Mouse (Mus musculus) forebrain, embryonic 14.5 days (tissue): ENCODE data around the gene Hist1h2bh. TPM values are rescaled to one million over a fixed set of nuclear protein-coding genes. Genes with fewer than 3 reads are reported as not detected.

Source experiments
- ATAC-seq: fragments of 200-750 bp; cut with Nextera tagmentation; 2 replicates; pipeline ENCODE4 v1.8.0; 2017; ENCODE audit warnings: mild to moderate bottlenecking, moderate library complexity
- DNase-seq: peaks from one replicate; pipeline ENCODE4 v3.0.0-alpha.2; 2015; ENCODE audit warnings: low spot score
- H3K27ac ChIP-seq: fragments of 300-500 bp; sonication (generic); 2 replicates; pipeline ENCODE4 v1.5.1; 2014; ENCODE audit warnings: low read depth, mild to moderate bottlenecking, control low read depth, low read length, moderate library complexity
- H3K27me3 ChIP-seq: fragments of 300-500 bp; sonication (generic); replicated peaks from 2 replicates; pipeline ENCODE4 v1.6.1; 2014; ENCODE audit warnings: low read length, control low read depth, mixed read lengths; ENCODE audit not compliant: control insufficient read depth, insufficient read depth
- H3K36me3 ChIP-seq: fragments of 300-500 bp; sonication (generic); 2 replicates; pipeline ENCODE4 v1.6.1; 2014; ENCODE audit warnings: low read length, control low read depth; ENCODE audit not compliant: control insufficient read depth, insufficient read depth
- H3K4me1 ChIP-seq: fragments of 300-500 bp; sonication (generic); 2 replicates; pipeline ENCODE4 v1.6.1; 2014; ENCODE audit warnings: antibody characterized with exemption, low read length, control low read depth; ENCODE audit not compliant: control insufficient read depth, insufficient read depth
- H3K4me2 ChIP-seq: fragments of 300-500 bp; sonication (generic); 2 replicates; pipeline ENCODE4 v1.6.1; 2014; ENCODE audit warnings: mild to moderate bottlenecking, control low read depth, low read length
- H3K4me3 ChIP-seq: fragments of 300-500 bp; sonication (generic); 2 replicates; pipeline ENCODE4 v1.5.1; 2014; ENCODE audit warnings: low read depth, low read length, control low read depth
- H3K9ac ChIP-seq: fragments of 300-500 bp; sonication (generic); 2 replicates; pipeline ENCODE4 v1.6.1; 2014; ENCODE audit warnings: mild to moderate bottlenecking, low read length, control low read depth, moderate library complexity
- H3K9me3 ChIP-seq: fragments of 300-500 bp; sonication (generic); replicated peaks from 2 replicates; pipeline ENCODE4 v1.6.1; 2016; ENCODE audit warnings: low read length, control low read depth, mixed read lengths; ENCODE audit not compliant: control insufficient read depth
- WGBS: fragments of 180-500 bp; shearing (Covaris S2); extraction: QIAGEN DNeasy Blood & Tissue Kit; methylation state at CpG from one replicate; pipeline ENCODE4 v1.1.7; 2014; 5-methylcytosine and 5-hydroxymethylcytosine counted together
- polyA plus RNA-seq: library from polyadenylated mRNA; unstranded; fragments of >200 nt; fragmentation: Nextera tagmentation; extraction: Ambion mirVana; gene quantifications from 2 replicates; pipeline ENCODE4 v1.2.1, GENCODE M21; 2014

Gene Hist1h2bh
- polyA plus RNA-seq, 1 experiment from 2014 or later: 0.30 TPM

DNA sequence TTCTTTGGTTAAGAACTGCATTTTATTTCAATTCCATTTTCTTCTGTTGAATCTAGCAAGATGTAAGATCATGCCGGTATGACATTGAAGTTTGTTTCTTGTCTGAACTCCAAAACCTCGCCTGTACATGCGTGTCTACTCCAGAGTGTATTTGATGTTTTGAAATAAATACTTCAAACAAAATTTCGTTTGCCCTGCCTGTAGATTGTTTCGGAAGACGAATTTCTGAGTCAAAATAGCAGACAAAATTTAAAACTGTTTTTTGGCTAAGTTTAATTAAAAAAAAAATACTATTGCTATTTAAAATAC, 24.9 kb downstream of the Hist1h2bh start:
- peak; percentile 4; the same call in 1 of the 2 replicates for ATAC-seq
- 0 out of 2 replicates have a peak overlapping the region, but pooled peaks have one; percentile 37 for H3K9ac ChIP-seq
- DNase-seq: no peak
- no peaks in the 10 kb centered on the region for H3K9me3 ChIP-seq
- H3K27me3 ChIP-seq: no peaks in the 10 kb centered on the region
- no peaks in the 10 kb centered on the region for H3K4me1 ChIP-seq
- H3K4me2 ChIP-seq: peak overlapping the region; percentile 78
- H3K4me3 ChIP-seq: peak overlapping the region; percentile 43
- H3K36me3 ChIP-seq: no peaks in the 10 kb centered on the region
- under 1% methylated on average over 6 of the region's 6 CpGs for WGBS
- no peak overlapping the region for H3K27ac ChIP-seq

DNA sequence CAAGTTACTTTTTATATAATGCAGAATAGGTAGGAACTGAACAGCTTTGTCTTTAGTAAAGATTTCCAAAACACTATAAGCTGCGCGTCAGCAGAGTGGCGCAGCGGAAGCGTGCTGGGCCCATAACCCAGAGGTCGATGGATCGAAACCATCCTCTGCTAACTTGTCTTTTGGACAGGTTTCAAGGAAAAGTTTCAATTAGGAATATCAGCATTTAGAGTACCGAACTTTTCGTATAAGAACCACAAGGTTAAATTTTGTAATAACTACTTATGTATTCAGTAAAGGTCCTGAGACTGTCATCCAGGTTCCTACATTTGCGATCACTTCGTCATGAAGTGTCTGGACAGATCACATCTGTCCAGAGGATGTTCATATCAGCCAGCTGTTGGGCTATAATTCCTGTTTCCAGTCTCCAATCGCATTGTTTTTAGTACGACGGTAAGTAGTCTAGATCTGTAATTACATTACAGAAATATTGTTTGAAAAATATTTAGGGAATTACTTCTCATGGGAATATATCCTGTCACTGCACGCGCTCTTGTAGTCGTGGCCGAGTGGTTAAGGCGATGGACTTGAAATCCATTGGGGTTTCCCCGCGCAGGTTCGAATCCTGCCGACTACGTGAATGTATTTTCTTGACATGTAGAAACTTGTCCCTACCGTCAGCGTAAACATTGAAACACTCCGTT, 25.4 kb downstream of the Hist1h2bh start:
- Histone ChIP-seq H3K27ac (no peak overlapping the region), H3K9ac (peak overlapping the region; percentile 49; the same call in 1 of the 2 replicates)

GRCm38 (mm10) chr13:23516822-23517602, 26.2 kb downstream of the Hist1h2bh start:
- ATAC-seq (peak; percentile 73), DNase-seq (peak; percentile 89)
- no peaks in the 10 kb centered on the region for H3K27me3 ChIP-seq
- no peak overlapping the region for H3K27ac ChIP-seq
- H3K36me3 ChIP-seq: no peaks in the 10 kb centered on the region
- H3K9ac ChIP-seq: peak overlapping the region; percentile 49; the same call in 1 of the 2 replicates
- under 1% methylated on average over 19 of the region's 19 CpGs for WGBS
- H3K4me3 ChIP-seq: peak overlapping the region; percentile 43
- no peaks in the 10 kb centered on the region for H3K9me3 ChIP-seq
- H3K4me2 ChIP-seq: peak overlapping the region; percentile 78
- H3K4me1 ChIP-seq: no peaks in the 10 kb centered on the region

More for the DNA sequence above, 25.4 kb downstream of the Hist1h2bh start:
- ATAC-seq: peak; percentile 91
- Histone ChIP-seq H3K4me3 (peak overlapping the region; percentile 43), H3K27me3 (no peaks in the 10 kb centered on the region), H3K4me1 (no peaks in the 10 kb centered on the region), H3K36me3 (no peaks in the 10 kb centered on the region), H3K4me2 (peak overlapping the region; percentile 78), H3K9me3 (no peaks in the 10 kb centered on the region)
- peak; percentile 91 for DNase-seq
- under 1% methylated on average over 27 of the region's 27 CpGs for WGBS

DNA sequence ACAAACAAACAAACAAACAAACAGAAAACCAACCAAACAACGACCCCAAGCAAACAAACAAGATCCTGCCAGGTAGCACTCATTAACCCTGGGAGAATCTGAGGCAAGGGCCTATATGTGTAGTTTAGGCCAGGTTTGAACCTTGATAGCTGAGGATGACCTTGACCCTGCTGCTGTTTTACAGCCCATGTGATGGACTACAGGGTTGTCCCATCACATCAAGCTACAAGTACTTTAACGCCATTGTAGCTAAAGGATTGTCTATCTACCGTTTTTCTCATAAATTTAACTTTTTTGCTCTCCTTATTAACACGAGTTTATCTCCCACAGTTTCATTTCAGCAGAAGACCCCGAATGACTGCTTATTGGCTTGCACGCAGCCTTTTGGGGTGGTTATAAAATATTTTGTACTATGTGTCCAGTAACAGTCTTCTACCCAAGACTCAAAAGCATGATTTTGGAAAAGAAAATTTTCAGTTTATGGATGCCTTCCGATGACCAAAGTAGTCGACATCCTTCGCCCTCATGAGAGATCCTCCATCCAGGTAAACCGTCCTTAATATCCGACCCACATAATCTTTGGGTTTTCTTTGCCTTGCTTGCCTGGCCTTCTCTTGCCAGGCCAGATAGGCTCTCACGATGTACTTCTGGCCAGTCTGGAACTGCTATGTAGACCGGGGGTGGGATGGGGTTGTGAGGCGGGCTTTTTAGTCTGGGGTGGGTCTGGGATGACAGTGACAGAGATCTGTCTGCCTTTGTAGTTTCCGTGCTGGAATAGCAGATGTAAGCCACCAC, 27.2 kb downstream of the Hist1h2bh start:
- H3K27ac ChIP-seq: no peak overlapping the region
- 55% methylated on average over 15 of the region's 15 CpGs for WGBS
- H3K4me1 ChIP-seq: no peaks in the 10 kb centered on the region
- H3K9ac ChIP-seq: peak overlapping the region; percentile 46; the same call in 1 of the 2 replicates
- no peak for DNase-seq
- peak overlapping the region; percentile 43 for H3K4me3 ChIP-seq
- ATAC-seq: no peak
- no peaks in the 10 kb centered on the region for H3K36me3 ChIP-seq
- no peaks in the 10 kb centered on the region for H3K9me3 ChIP-seq
- H3K4me2 ChIP-seq: peak overlapping the region; percentile 78
- H3K27me3 ChIP-seq: no peaks in the 10 kb centered on the region

- no peaks in the 10 kb centered on the region for H3K27me3 ChIP-seq
- H3K4me1 ChIP-seq: no peaks in the 10 kb centered on the region
- no peak overlapping the region for H3K4me3 ChIP-seq
- ATAC-seq (no peak), DNase-seq (no peak)
- no peak overlapping the region for H3K9ac ChIP-seq
- 77% methylated on average over 5 of the region's 5 CpGs for WGBS
- H3K4me2 ChIP-seq: no peak overlapping the region
- H3K9me3 ChIP-seq: no peaks in the 10 kb centered on the region
- H3K36me3 ChIP-seq: no peaks in the 10 kb centered on the region
- no peak overlapping the region for H3K27ac ChIP-seq
These were observed 27.9 kb downstream of the Hist1h2bh start for GRCm38 (mm10) chr13:23515281-23515680.

GRCm38 (mm10) chr13:23513517-23513916, 29.7 kb downstream of the Hist1h2bh start:
- no peaks in the 10 kb centered on the region for H3K4me1 ChIP-seq
- no peaks in the 10 kb centered on the region for H3K9me3 ChIP-seq
- no peak overlapping the region for H3K9ac ChIP-seq
- ATAC-seq (no peak), DNase-seq (no peak)
- no peaks in the 10 kb centered on the region for H3K27me3 ChIP-seq
- WGBS: 89% methylated on average over 1 of the region's 1 CpGs
- no peaks in the 10 kb centered on the region for H3K36me3 ChIP-seq
- H3K4me2 ChIP-seq: no peak overlapping the region
- no peak overlapping the region for H3K4me3 ChIP-seq
- no peak overlapping the region for H3K27ac ChIP-seq

GRCm38 (mm10) chr13:23510127-23510526, 33.1 kb downstream of the Hist1h2bh start:
- DNase-seq: no peak
- WGBS: 33% methylated on average over 1 of the region's 1 CpGs
- no peak overlapping the region for H3K27ac ChIP-seq
- H3K9ac ChIP-seq: no peak overlapping the region
- H3K4me3 ChIP-seq: no peak overlapping the region
- no peak for ATAC-seq
- H3K4me1 ChIP-seq: peaks cover 8% of the 10 kb centered on the region
- H3K27me3 ChIP-seq: no peaks in the 10 kb centered on the region
- H3K36me3 ChIP-seq: no peaks in the 10 kb centered on the region
- H3K4me2 ChIP-seq: no peak overlapping the region
- H3K9me3 ChIP-seq: no peaks in the 10 kb centered on the region

DNA sequence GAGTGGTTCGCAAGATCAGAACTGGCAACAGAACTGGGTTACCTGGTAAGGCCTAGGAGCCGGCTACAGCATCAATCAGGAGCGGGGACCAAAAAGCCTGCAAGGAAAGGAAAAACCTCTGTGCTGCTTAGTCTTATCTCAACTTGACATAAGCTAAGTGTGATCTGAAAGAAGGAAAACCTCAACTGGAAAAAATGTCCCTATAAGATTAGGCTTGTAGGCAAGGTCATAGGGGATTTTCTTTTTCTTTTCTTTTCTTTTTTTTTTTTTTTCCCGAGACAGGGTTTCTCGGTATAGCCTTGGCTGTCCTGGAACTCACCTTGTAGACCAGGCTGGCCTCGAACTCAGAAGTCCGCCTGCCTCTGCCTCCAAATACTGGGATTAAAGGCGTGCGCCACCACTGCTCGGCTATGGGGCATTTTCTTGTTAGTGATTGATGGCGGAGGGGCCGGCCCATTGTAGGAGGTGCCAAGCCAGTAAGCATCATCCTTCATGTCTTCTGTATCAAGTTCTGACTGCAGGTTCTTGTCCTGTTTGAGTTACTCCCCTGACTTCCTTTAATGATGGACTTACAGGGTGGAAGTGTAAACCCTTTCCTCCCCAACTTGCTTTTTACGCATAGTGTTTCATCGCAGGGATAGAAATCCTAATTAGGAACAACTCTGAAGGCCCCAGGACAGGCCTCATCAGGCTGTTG, 36.2 kb downstream of the Hist1h2bh start:
- no peaks in the 10 kb centered on the region for H3K27me3 ChIP-seq
- H3K4me1 ChIP-seq: peaks cover 9% of the 10 kb centered on the region
- DNase-seq (no peak), ATAC-seq (no peak)
- no peak overlapping the region for H3K4me2 ChIP-seq
- H3K9me3 ChIP-seq: no peaks in the 10 kb centered on the region
- H3K9ac ChIP-seq: no peak overlapping the region
- no peak overlapping the region for H3K4me3 ChIP-seq
- no peak overlapping the region for H3K27ac ChIP-seq
- WGBS: 22% methylated on average over 14 of the region's 14 CpGs
- no peaks in the 10 kb centered on the region for H3K36me3 ChIP-seq
